Mouse (Mus musculus): ENCODE data around the gene Ndufaf2. TPM values are rescaled to one million over a fixed set of nuclear protein-coding genes. Genes with fewer than 3 reads are reported as not detected.

Gene Ndufaf2
- total and polyA plus RNA-seq, 3 experiments: 12.4 to 28.8 (median 23.3) TPM

- H3K79me2 ChIP-seq (replicated peaks; ENCODE audit: control insufficient read depth, insufficient read depth, low read length): no peaks in the 10 kb centered on the region
- TF ChIP-seq EP300 (IDR thresholded peaks at IDR 0.05; ENCODE audit: insufficient read depth, low read depth, low read length) (no peak), CTCF (IDR thresholded peaks at IDR 0.05) (no peak), POLR2A (IDR thresholded peaks at IDR 0.05; ENCODE audit: insufficient read depth, low read depth, low read length) (no peak)
- H3K9ac ChIP-seq (ENCODE audit: low read depth, low read length): no peak overlapping the region
- H3K27ac ChIP-seq: no peak overlapping the region
- no peaks in the 10 kb centered on the region for H3K4me1 ChIP-seq (ENCODE audit: control insufficient read depth, insufficient read depth, low read length)
- no peaks in the 10 kb centered on the region for H3K36me3 ChIP-seq (ENCODE audit: control insufficient read depth, insufficient read depth, low read length)
- no peaks in the 10 kb centered on the region for H3K27me3 ChIP-seq (ENCODE audit: control insufficient read depth, insufficient read depth, low read length)
- 84% methylated on average over 4 of the region's 4 CpGs for WGBS
- DNase-seq: no peak
- H3K4me3 ChIP-seq: no peak overlapping the region
- intact Hi-C loops (cut with DNase I): no loop called here
Observed at GRCm38 (mm10) chr13:108032789-108033188, 125.6 kb downstream of the Ndufaf2 start.

GRCm38 (mm10) chr13:108025802-108026201, 132.6 kb downstream of the Ndufaf2 start:
- no peaks in the 10 kb centered on the region for H3K27me3 ChIP-seq (ENCODE audit: control insufficient read depth, insufficient read depth, low read length)
- no peak overlapping the region for H3K27ac ChIP-seq
- no peak for TF ChIP-seq EP300 (IDR thresholded peaks at IDR 0.05; ENCODE audit: insufficient read depth, low read depth, low read length)
- no peak for TF ChIP-seq POLR2A (IDR thresholded peaks at IDR 0.05; ENCODE audit: insufficient read depth, low read depth, low read length)
- TF ChIP-seq CTCF (IDR thresholded peaks at IDR 0.05): no peak
- H3K79me2 ChIP-seq (replicated peaks; ENCODE audit: control insufficient read depth, insufficient read depth, low read length): no peaks in the 10 kb centered on the region
- H3K9ac ChIP-seq (ENCODE audit: low read depth, low read length): no peak overlapping the region
- intact Hi-C loops (cut with DNase I): no loop called here
- H3K36me3 ChIP-seq (ENCODE audit: control insufficient read depth, insufficient read depth, low read length): no peaks in the 10 kb centered on the region
- H3K4me3 ChIP-seq: no peak overlapping the region
- 47% methylated on average over 3 of the region's 3 CpGs for WGBS
- no peak for DNase-seq
- no peaks in the 10 kb centered on the region for H3K4me1 ChIP-seq (ENCODE audit: control insufficient read depth, insufficient read depth, low read length)

GRCm38 (mm10) chr13:108017349-108017748, 141.1 kb downstream of the Ndufaf2 start:
- Histone ChIP-seq H3K36me3 (ENCODE audit: control insufficient read depth, insufficient read depth, low read length) (no peaks in the 10 kb centered on the region), H3K4me1 (ENCODE audit: control insufficient read depth, insufficient read depth, low read length) (no peaks in the 10 kb centered on the region), H3K9ac (ENCODE audit: low read depth, low read length) (no peak overlapping the region), H3K27ac (no peak overlapping the region), H3K79me2 (replicated peaks; ENCODE audit: control insufficient read depth, insufficient read depth, low read length) (no peaks in the 10 kb centered on the region), H3K27me3 (ENCODE audit: control insufficient read depth, insufficient read depth, low read length) (no peaks in the 10 kb centered on the region), H3K4me3 (no peak overlapping the region)
- intact Hi-C loops (cut with DNase I): no loop called here
- WGBS: 67% methylated on average over 6 of the region's 6 CpGs
- DNase-seq: no peak
- TF ChIP-seq POLR2A (IDR thresholded peaks at IDR 0.05; ENCODE audit: insufficient read depth, low read depth, low read length): no peak
- TF ChIP-seq EP300 (IDR thresholded peaks at IDR 0.05; ENCODE audit: insufficient read depth, low read depth, low read length): no peak
- no peak for TF ChIP-seq CTCF (IDR thresholded peaks at IDR 0.05)

- Histone ChIP-seq H3K27ac (no peak overlapping the region), H3K79me2 (replicated peaks; ENCODE audit: control insufficient read depth, insufficient read depth, low read length) (no peaks in the 10 kb centered on the region), H3K27me3 (ENCODE audit: control insufficient read depth, insufficient read depth, low read length) (no peaks in the 10 kb centered on the region), H3K4me1 (ENCODE audit: control insufficient read depth, insufficient read depth, low read length) (no peaks in the 10 kb centered on the region), H3K4me3 (no peak overlapping the region), H3K36me3 (ENCODE audit: control insufficient read depth, insufficient read depth, low read length) (no peaks in the 10 kb centered on the region), H3K9ac (ENCODE audit: low read depth, low read length) (no peak overlapping the region)
- WGBS: 35% methylated on average over 6 of the region's 6 CpGs
- TF ChIP-seq CTCF (IDR thresholded peaks at IDR 0.05) (no peak), POLR2A (IDR thresholded peaks at IDR 0.05; ENCODE audit: insufficient read depth, low read depth, low read length) (no peak), EP300 (IDR thresholded peaks at IDR 0.05; ENCODE audit: insufficient read depth, low read depth, low read length) (no peak)
- no peak for DNase-seq
- intact Hi-C loops (cut with DNase I): no loop called here
Observed at GRCm38 (mm10) chr13:108015166-108015565, 143.3 kb downstream of the Ndufaf2 start.

- Histone ChIP-seq H3K27me3 (ENCODE audit: control insufficient read depth, insufficient read depth, low read length) (no peaks in the 10 kb centered on the region), H3K4me3 (no peak overlapping the region), H3K4me1 (ENCODE audit: control insufficient read depth, insufficient read depth, low read length) (no peaks in the 10 kb centered on the region), H3K79me2 (replicated peaks; ENCODE audit: control insufficient read depth, insufficient read depth, low read length) (no peaks in the 10 kb centered on the region), H3K9ac (ENCODE audit: low read depth, low read length) (no peak overlapping the region), H3K36me3 (ENCODE audit: control insufficient read depth, insufficient read depth, low read length) (no peaks in the 10 kb centered on the region), H3K27ac (no peak overlapping the region)
- intact Hi-C loops (cut with DNase I): no loop called here
- WGBS: 86% methylated on average over 6 of the region's 6 CpGs
- no peak for TF ChIP-seq CTCF (IDR thresholded peaks at IDR 0.05)
- no peak for TF ChIP-seq POLR2A (IDR thresholded peaks at IDR 0.05; ENCODE audit: insufficient read depth, low read depth, low read length)
- TF ChIP-seq EP300 (IDR thresholded peaks at IDR 0.05; ENCODE audit: insufficient read depth, low read depth, low read length): no peak
- DNase-seq: no peak
Observed at GRCm38 (mm10) chr13:108013839-108014238, 144.6 kb downstream of the Ndufaf2 start.

GRCm38 (mm10) chr13:108013110-108013509, 145.3 kb downstream of the Ndufaf2 start:
- no peak for DNase-seq
- WGBS: 80% methylated on average over 8 of the region's 8 CpGs
- H3K9ac ChIP-seq (ENCODE audit: low read depth, low read length): no peak overlapping the region
- no peaks in the 10 kb centered on the region for H3K27me3 ChIP-seq (ENCODE audit: control insufficient read depth, insufficient read depth, low read length)
- H3K4me1 ChIP-seq (ENCODE audit: control insufficient read depth, insufficient read depth, low read length): no peaks in the 10 kb centered on the region
- no peak overlapping the region for H3K4me3 ChIP-seq
- no peaks in the 10 kb centered on the region for H3K36me3 ChIP-seq (ENCODE audit: control insufficient read depth, insufficient read depth, low read length)
- TF ChIP-seq EP300 (IDR thresholded peaks at IDR 0.05; ENCODE audit: insufficient read depth, low read depth, low read length) (no peak), POLR2A (IDR thresholded peaks at IDR 0.05; ENCODE audit: insufficient read depth, low read depth, low read length) (no peak), CTCF (IDR thresholded peaks at IDR 0.05) (no peak)
- intact Hi-C loops (cut with DNase I): no loop called here
- H3K27ac ChIP-seq: no peak overlapping the region
- H3K79me2 ChIP-seq (replicated peaks; ENCODE audit: control insufficient read depth, insufficient read depth, low read length): no peaks in the 10 kb centered on the region

All from heart, adult 2 months (tissue).